ENCODE assay signal across 17 mouse cellular contexts in the genomic region with DNA sequence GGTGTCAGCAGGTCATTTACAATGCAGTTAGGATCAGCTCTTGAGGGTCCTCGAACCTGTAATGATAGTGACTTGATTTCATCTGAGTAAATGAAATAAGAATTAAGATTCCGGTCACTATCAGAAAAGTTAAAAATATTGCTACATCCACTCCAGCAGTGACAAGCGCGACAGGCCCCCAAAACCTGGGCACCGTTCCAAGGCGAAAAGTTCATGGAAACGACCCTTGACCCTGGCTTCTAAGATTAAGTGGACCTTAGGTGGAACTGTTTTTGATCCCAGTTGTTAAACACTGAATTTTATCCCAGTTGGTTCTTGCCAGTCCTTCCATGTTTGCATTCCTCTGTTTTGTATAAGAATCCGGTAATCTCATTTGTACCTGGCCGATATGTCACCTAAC.
"Had no signal": no experiment of that assay in that cellular context is flagged by ENCODE, and none has a peak within 500 bp of the region (broad histone marks: within the 10 kb centered on the region; RNA-seq: fewer than 3 reads in every experiment).

No protein-coding gene starts in this region.

- H3K27ac ChIP-seq: kidney, postnatal 0 days; left cerebral cortex, adult 2 months; liver, embryonic 14.5 days; stomach, postnatal 0 days had no signal

- DNase-seq: kidney, adult 8-10 months; layer of hippocampus, postnatal 36 days; lung, adult 2 months; lung, postnatal 14 days; lung, postnatal 4 days; midbrain, embryonic 14.5 days; right cerebral cortex, adult 18-20 months; right cerebral cortex, postnatal 14 days; right cerebral cortex, postnatal 4 days; thymus, adult 18-20 months; thymus, postnatal 36 days had no signal

- H3K9ac ChIP-seq: liver, embryonic 14.5 days had no signal

- H3K4me3 ChIP-seq: left cerebral cortex, adult 2 months had no signal

- H3K4me2 ChIP-seq: midbrain, embryonic 11.5 days had no signal

- ATAC-seq: intestine, postnatal 0 days had no signal
